Mouse (Mus musculus) ES-E14 (cell line): ENCODE data around the gene Cd59b. TPM values are rescaled to one million over a fixed set of nuclear protein-coding genes. Genes with fewer than 3 reads are reported as not detected.

Experiments
- DNase-seq: peaks from one replicate; pipeline ENCODE4 v3.0.0-alpha.2; 2013; ENCODE audit warnings: low read depth, low spot score
- H3K27ac ChIP-seq: 2 replicates; pipeline ENCODE4 v1.5.1; 2012; ENCODE audit warnings: low read depth, mild to moderate bottlenecking, low read length, moderate library complexity, mixed read lengths; ENCODE audit not compliant: poor library complexity, insufficient read depth, severe bottlenecking
- H3K36me3 ChIP-seq: 2 replicates; pipeline ENCODE4 v1.6.1; 2012; ENCODE audit warnings: mild to moderate bottlenecking, low read length, moderate library complexity, mixed read lengths; ENCODE audit not compliant: control insufficient read depth, poor library complexity, insufficient read depth, severe bottlenecking
- H3K4me1 ChIP-seq, 2 experiments: fragments of 150-350 bp in 1 of 2; sonication (generic) in 1 of 2; 2 replicates each; pipeline ENCODE4 v1.6.1; 2012; ENCODE audit warnings: low read length in 2 of 2, mild to moderate bottlenecking in 1 of 2, mixed read lengths in 1 of 2; ENCODE audit not compliant: control insufficient read depth in 2 of 2, insufficient read depth in 2 of 2, poor library complexity in 1 of 2
- H3K4me3 ChIP-seq, 2 experiments: fragments of 150-350 bp in 1 of 2; sonication (generic) in 1 of 2; 2 replicates each; pipeline ENCODE4 v1.5.1; 2012; ENCODE audit warnings: low read length in 2 of 2, low read depth in 1 of 2, mild to moderate bottlenecking in 1 of 2, mixed read lengths in 1 of 2; ENCODE audit not compliant: insufficient read depth in 1 of 2, poor library complexity in 1 of 2, severe bottlenecking in 1 of 2
- H3K9ac ChIP-seq: 2 replicates; pipeline ENCODE4 v1.6.1; 2012; ENCODE audit warnings: low read depth, mild to moderate bottlenecking, low read length, mixed read lengths; ENCODE audit not compliant: poor library complexity, insufficient read depth, severe bottlenecking
- H3K9me3 ChIP-seq: fragments of 150-350 bp; sonication (generic); 2 replicates; pipeline ENCODE4 v1.6.1; 2012; ENCODE audit warnings: low read depth, mild to moderate bottlenecking, low read length; ENCODE audit not compliant: control insufficient read depth, insufficient read depth
- CHD2 ChIP-seq: IDR thresholded peaks from 2 replicates; pipeline ENCODE4 v1.6.1; 2014; ENCODE audit warnings: mild to moderate bottlenecking, low read depth, low read length, inconsistent platforms
- HCFC1 ChIP-seq: IDR thresholded peaks from 2 replicates; pipeline ENCODE4 v1.6.1; 2012; ENCODE audit warnings: low read length, inconsistent platforms, borderline replicate concordance; ENCODE audit not compliant: insufficient read depth
- MAFK ChIP-seq: IDR thresholded peaks from 2 replicates; pipeline ENCODE4 v1.6.1; 2014; ENCODE audit warnings: mild to moderate bottlenecking, low read depth, low read length, inconsistent platforms; ENCODE audit not compliant: insufficient read depth
- ZC3H11A ChIP-seq: IDR thresholded peaks from 2 replicates; pipeline ENCODE4 v1.6.1; 2012; ENCODE audit warnings: low read depth, mild to moderate bottlenecking, inconsistent platforms, low read length, borderline replicate concordance
- ZNF384 ChIP-seq: IDR thresholded peaks from 2 replicates; pipeline ENCODE4 v1.6.1; 2012; ENCODE audit warnings: low read depth, low read length, inconsistent platforms
- in situ Hi-C, 2 experiments: fragments of 600-800 bp; cut with MboI; formaldehyde crosslinking; loops; one replicate each; pipeline ENCODE4 v1.15.1; 2025; ENCODE audit warnings: low sequenced_read_pairs in 2 of 2, inconsistent platforms in 1 of 2; ENCODE audit not compliant: unreplicated experiment in 2 of 2
- total RNA-seq: library from RNA; depleted of rRNA; stranded (reverse); fragments of 300-350 nt; gene quantifications from 2 replicates; pipeline ENCODE4 v1.2.3, GENCODE M21; 2012

The Cd59b gene
- total RNA-seq, 1 experiment, result 3.5 TPM

DNA sequence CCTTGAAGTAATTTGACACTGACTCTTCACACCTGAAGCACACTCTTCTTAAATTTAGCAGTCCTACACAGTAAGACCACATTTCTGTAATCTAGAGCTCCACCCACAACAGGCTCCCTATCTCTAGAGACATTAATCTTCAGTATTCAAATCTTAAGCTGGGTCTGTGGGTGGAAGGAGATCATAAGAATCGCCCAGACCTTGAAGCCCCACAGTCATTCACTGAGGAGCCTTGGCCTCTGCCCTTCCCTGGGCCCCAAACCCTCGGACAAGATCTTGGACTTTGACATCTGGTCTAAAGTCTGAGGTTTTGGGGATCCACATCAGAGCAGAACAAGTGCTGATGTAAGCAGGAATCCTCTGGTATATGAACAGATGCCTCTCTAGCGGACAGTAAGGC, 53.9 kb downstream of the Cd59b start:
- Histone ChIP-seq H3K9me3 (no peaks in the 10 kb centered on the region), H3K9ac (no peak overlapping the region), H3K4me1 (peaks cover 2 to 7% of the 10 kb centered on the region in 2 experiments; a peak in 2 of 4 replicates), H3K36me3 (no peaks in the 10 kb centered on the region), H3K27ac (no peak overlapping the region), H3K4me3 (peak overlapping the region in 1 of 2 experiments; percentile 83; a peak in 1 of 4 replicates)
- in situ Hi-C loops, result no loop called here
- DNase-seq, result no peak
- TF ChIP-seq MAFK, result no peak
- TF ChIP-seq ZNF384, result no peak
- TF ChIP-seq ZC3H11A, result no peak
- TF ChIP-seq CHD2, result no peak
- TF ChIP-seq HCFC1, result no peak

DNA sequence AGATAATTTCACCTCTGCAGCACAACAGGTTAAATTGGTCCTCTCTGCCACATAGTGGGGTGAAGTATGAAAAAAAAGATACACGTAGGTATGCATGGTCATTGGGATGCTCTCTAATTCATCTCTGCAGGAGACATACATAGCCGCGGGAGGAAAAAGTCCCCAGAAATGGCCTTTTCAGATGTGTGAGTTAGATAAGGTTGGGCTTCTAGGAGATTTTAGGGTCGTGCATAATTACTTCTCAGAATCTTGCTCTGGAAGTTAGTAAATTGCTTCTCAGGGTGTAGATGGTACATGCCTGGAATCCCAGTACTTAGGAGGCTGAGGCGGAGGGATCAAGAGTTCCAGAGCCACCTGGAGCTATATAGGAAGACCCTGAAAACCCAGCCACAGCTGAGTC, 54.4 kb downstream of the Cd59b start:
- Histone ChIP-seq H3K4me3 (no peak overlapping the region), H3K36me3 (no peaks in the 10 kb centered on the region), H3K27ac (no peak overlapping the region), H3K9ac (no peak overlapping the region), H3K9me3 (no peaks in the 10 kb centered on the region), H3K4me1 (peaks cover 2 to 7% of the 10 kb centered on the region in 2 experiments; a peak in 2 of 4 replicates)
- in situ Hi-C loops, result no loop called here
- no peak for DNase-seq
- no peak for TF ChIP-seq ZNF384
- TF ChIP-seq HCFC1, result no peak
- no peak for TF ChIP-seq MAFK
- TF ChIP-seq CHD2, result no peak
- TF ChIP-seq ZC3H11A, result no peak

DNA sequence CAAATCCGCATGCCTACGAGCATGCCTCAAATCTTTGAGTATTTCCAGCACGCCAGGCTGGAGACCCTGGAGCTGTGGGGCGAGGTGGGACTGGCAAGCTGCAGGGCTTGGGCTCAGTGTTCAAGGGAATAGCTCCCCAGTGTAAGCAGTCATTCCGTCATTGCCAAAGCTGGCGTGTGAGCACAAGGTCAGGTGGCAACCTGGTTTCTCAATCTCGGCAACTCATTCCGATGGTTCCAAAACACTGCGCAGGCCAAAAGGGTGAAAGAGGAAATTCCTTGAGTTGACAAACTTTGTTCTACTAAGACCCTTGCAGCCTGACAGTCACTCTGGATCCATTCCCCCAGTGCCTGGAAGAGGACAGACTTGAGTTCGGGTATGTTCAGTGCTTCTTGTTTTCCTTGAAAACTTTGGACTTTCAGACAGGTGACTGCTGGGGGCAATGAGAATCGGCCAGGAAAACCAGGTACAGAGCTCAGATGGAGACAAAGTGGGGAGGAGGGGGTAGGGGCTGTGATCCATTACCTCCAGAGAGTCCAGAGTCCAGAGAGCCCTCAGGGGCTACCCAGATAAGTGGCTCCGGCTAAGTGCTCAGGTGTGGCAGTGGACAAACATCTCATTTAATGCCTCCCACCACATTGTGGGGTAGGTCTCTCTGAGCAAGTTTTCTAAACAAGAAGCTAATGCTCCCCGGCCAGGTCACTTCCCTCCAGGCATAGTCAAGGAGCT, 59.3 kb downstream of the Cd59b start:
- no peaks in the 10 kb centered on the region for H3K36me3 ChIP-seq
- no peak overlapping the region for H3K27ac ChIP-seq
- in situ Hi-C loops, result loop anchor here in 1 of 2 experiments (25.0 kb wide), 1 partner anchor 308 kb away; no protein-coding TSS in a partner anchor
- H3K9ac ChIP-seq, result no peak overlapping the region
- TF ChIP-seq ZNF384 (no peak), MAFK (no peak), HCFC1 (no peak), ZC3H11A (no peak), CHD2 (no peak)
- no peak for DNase-seq
- no peak overlapping the region for H3K4me3 ChIP-seq
- 0 out of 4 replicates have a peak, but pooled peaks cover 0 to 3% of the 10 kb centered on the region in 2 experiments for H3K4me1 ChIP-seq
- H3K9me3 ChIP-seq, result no peaks in the 10 kb centered on the region

DNA sequence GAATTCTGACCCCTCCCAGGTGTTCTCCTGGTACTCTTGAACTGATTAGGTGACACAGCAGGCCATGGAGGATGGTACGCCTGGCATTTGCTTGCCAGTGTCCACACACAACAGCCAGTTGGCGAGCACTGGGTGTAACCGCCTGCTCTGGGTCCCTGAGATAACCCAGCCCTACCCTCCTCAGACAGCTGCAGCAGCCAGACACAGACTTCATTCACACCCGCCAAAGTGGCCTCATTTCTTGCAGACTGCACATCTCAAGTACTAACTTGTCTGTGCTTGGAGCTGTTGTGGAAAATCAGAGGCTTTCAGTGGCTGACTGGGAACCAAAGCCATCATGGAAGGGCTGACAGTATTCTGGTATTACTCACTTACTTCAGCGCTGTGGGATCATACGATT, 60.5 kb downstream of the Cd59b start:
- Histone ChIP-seq H3K27ac (no peak overlapping the region), H3K9me3 (no peaks in the 10 kb centered on the region), H3K4me1 (0 out of 4 replicates have a peak, but pooled peaks cover 0 to 3% of the 10 kb centered on the region in 2 experiments), H3K36me3 (no peaks in the 10 kb centered on the region), H3K4me3 (no peak overlapping the region), H3K9ac (no peak overlapping the region)
- no peak for TF ChIP-seq MAFK
- no peak for TF ChIP-seq ZC3H11A
- TF ChIP-seq HCFC1, result no peak
- TF ChIP-seq CHD2, result no peak
- TF ChIP-seq ZNF384, result no peak
- in situ Hi-C loops, result loop anchor here (10.0 to 25.0 kb wide), 2 partner anchors 275 to 307 kb away; no protein-coding TSS in a partner anchor
- DNase-seq, result no peak

DNA sequence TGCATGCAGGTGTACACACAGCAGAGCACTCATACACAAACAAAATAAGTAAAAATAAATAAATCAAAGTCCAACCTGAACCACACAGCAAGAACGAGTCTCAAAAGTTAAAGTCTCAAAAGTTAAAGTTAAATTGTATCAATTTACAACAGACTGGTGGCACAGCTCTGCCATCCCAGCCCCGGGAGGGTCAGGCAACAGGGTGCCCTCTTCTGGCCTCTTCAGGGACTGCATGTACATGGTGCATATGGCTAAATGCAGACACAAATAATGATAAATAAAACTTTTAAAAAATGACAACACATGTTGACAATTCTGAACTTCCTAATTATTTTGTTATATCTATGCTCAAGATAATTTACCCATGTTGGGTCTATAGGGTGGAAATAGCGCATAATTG, 61.3 kb downstream of the Cd59b start:
- no peaks in the 10 kb centered on the region for H3K36me3 ChIP-seq
- no peak overlapping the region for H3K27ac ChIP-seq
- H3K4me3 ChIP-seq, result no peak overlapping the region
- no peaks in the 10 kb centered on the region for H3K9me3 ChIP-seq
- H3K4me1 ChIP-seq, result 0 out of 4 replicates have a peak, but pooled peaks cover 0 to 3% of the 10 kb centered on the region in 2 experiments
- no peak for TF ChIP-seq CHD2
- no peak for TF ChIP-seq MAFK
- no peak for TF ChIP-seq ZC3H11A
- TF ChIP-seq HCFC1, result no peak
- no peak for TF ChIP-seq ZNF384
- in situ Hi-C loops, result loop anchor here (10.0 to 25.0 kb wide), 2 partner anchors 274 to 306 kb away; no protein-coding TSS in a partner anchor
- no peak for DNase-seq
- no peak overlapping the region for H3K9ac ChIP-seq
